Mouse (Mus musculus) neural tube, embryonic 11.5 days (tissue): ENCODE measurements around the gene Cldn14. TPM values are rescaled to one million over a fixed set of nuclear protein-coding genes. Genes with fewer than 3 reads are reported as not detected.

Experiments
- ATAC-seq: fragments of 200-750 bp; cut with Nextera tagmentation; 2 replicates; pipeline ENCODE4 v1.8.0; 2017; ENCODE audit warnings: moderate number of reproducible peaks, mild to moderate bottlenecking, moderate TSS enrichment, moderate library complexity; ENCODE audit not compliant: insufficient read depth, low FRiP score, low TSS enrichment
- DNase-seq: peaks from one replicate; pipeline ENCODE4 v3.0.0-alpha.2; 2015; ENCODE audit warnings: low spot score
- H3K27ac ChIP-seq: fragments of 300-500 bp; sonication (generic); 2 replicates; pipeline ENCODE4 v1.5.1; 2014; ENCODE audit warnings: low read depth, mild to moderate bottlenecking, low read length
- H3K27me3 ChIP-seq: fragments of 300-500 bp; sonication (generic); 2 replicates; pipeline ENCODE4 v1.6.1; 2014; ENCODE audit warnings: mild to moderate bottlenecking, low read length, mixed read lengths; ENCODE audit not compliant: control insufficient read depth, insufficient read depth
- H3K36me3 ChIP-seq: fragments of 300-500 bp; sonication (generic); 2 replicates; pipeline ENCODE4 v1.6.1; 2014; ENCODE audit warnings: mild to moderate bottlenecking, low read length, moderate library complexity, mixed read lengths; ENCODE audit not compliant: control insufficient read depth, insufficient read depth
- H3K4me1 ChIP-seq: fragments of 300-500 bp; sonication (generic); 2 replicates; pipeline ENCODE4 v1.6.1; 2014; ENCODE audit warnings: low read length, mixed read lengths; ENCODE audit not compliant: control insufficient read depth, insufficient read depth
- H3K4me2 ChIP-seq: fragments of 300-500 bp; sonication (generic); 2 replicates; pipeline ENCODE4 v1.6.1; 2014; ENCODE audit warnings: low read depth, mild to moderate bottlenecking, moderate library complexity
- H3K4me3 ChIP-seq: fragments of 300-500 bp; sonication (generic); 2 replicates; pipeline ENCODE4 v1.5.1; 2014; ENCODE audit warnings: low read depth, low read length
- H3K9ac ChIP-seq: fragments of 300-500 bp; sonication (generic); 2 replicates; pipeline ENCODE4 v1.6.1; 2014; ENCODE audit warnings: mild to moderate bottlenecking, low read length
- H3K9me3 ChIP-seq: fragments of 300-500 bp; sonication (generic); 2 replicates; pipeline ENCODE4 v1.6.1; 2016; ENCODE audit warnings: low read length; ENCODE audit not compliant: control insufficient read depth
- whole genome bisulfite sequencing: fragments of 180-500 bp; shearing (Covaris S2); extraction: QIAGEN DNeasy Blood & Tissue Kit; methylation state at CpG from one replicate; pipeline ENCODE4 v1.1.7; 2014; 5-methylcytosine and 5-hydroxymethylcytosine counted together
- polyA plus RNA-seq: library from polyadenylated mRNA; unstranded; fragments of >200 nt; fragmentation: Nextera tagmentation; extraction: Ambion mirVana; gene quantifications from 2 replicates; pipeline ENCODE4 v1.2.1, GENCODE M21; 2014

Gene Cldn14
- polyA plus RNA-seq, 1 experiment from 2014 or later: 0.52 TPM

DNA sequence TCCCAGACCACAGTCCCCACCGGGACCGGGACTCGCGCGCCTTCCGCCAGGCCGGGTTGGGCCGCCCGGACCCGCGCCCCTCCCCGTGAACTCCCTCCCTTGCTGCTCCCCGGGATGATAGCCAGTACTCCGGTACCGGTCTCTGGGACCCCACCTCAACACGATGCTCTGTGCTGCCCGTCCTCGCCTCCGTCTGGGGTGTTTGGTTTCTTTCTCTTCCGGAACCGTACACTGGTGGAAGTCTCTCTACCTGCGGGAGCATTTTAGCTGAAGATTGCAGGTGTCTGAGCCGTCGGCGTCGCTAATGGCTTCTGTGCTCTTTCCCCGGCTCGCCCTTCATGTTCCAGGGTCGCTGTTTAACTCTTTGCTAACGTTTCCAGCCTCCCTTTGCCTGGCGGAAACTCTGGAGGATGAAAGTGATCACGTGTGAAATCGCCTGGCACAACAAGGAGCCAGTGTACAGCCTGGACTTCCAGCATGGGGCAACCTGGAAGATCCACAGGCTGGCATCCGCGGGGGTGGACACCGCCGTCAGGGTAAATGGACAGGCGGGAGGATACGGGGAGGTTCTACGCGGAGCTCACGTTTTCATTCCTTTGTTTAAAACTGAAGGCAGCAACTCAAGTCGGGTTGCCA is 124.4 kb downstream of the Cldn14 start:
- Histone ChIP-seq H3K36me3 (peaks cover 3% of the 10 kb centered on the region; the same call in 1 of the 2 replicates), H3K4me3 (peak overlapping the region; percentile 59), H3K9me3 (no peaks in the 10 kb centered on the region), H3K9ac (peak overlapping the region; percentile 59), H3K4me1 (peaks cover 7% of the 10 kb centered on the region; the same call in 1 of the 2 replicates), H3K4me2 (peak overlapping the region; percentile 83), H3K27ac (no peak overlapping the region), H3K27me3 (no peaks in the 10 kb centered on the region)
- under 1% methylated on average over 43 of the region's 43 CpGs for WGBS
- ATAC-seq (peak; percentile 18; the same call in 1 of the 2 replicates), DNase-seq (peak; percentile 50)

DNA sequence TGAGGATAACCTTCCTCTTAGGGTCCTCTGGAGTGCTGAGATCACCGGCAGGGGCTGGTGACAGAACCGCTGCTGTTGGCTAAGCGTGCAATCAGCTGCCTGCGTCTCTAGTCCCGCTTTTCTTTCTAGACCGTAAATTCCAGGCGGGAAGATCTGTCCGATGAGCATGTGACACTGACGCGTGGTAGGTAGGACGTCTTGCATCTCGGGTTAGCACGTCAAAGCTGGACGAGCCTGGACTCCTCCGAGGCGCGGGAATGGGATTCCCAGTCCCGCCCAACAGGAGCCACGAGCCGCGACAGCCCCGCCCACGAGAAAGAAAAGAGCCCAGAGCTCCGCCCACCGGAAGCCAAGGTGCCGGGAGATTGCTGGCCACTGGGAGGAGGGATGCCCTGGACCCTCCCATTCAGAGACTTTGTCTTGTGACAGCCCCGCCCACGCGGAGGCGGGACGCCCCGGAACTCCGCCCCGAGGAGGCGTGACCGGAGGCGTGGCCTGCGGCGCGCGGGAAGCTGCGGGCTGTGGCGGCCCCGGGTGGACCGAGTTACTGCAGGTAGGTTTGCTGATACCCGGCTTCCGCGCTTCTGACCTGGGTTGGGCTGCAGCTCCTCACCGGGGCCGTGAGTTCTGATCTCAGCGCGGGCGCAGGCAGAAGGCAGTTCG is 125.1 kb downstream of the Cldn14 start, which contains the start of gene Chaf1b:
TSS of gene Chaf1b (plus strand) at position 479 of the 663 bp plus-strand sequence.
- Histone ChIP-seq H3K9ac (peak within 1 kb of the TSS; percentile 59), H3K27ac (no peak within 1 kb of the TSS), H3K4me1 (peaks cover 7% of the 10 kb centered on the region; the same call in 1 of the 2 replicates), H3K27me3 (no peaks in the 10 kb centered on the region), H3K36me3 (no peaks in the 10 kb centered on the region; the same call in 1 of the 2 replicates), H3K4me3 (peak within 1 kb of the TSS; percentile 59), H3K9me3 (no peaks in the 10 kb centered on the region), H3K4me2 (peak within 1 kb of the TSS; percentile 83)
- ATAC-seq (peak; percentile 87), DNase-seq (peak; percentile 99)
- WGBS: under 1% methylated on average over 54 of the region's 54 CpGs

GRCm38 (mm10) chr16:93877612-93878380 is 130.8 kb downstream of the Cldn14 start:
- H3K36me3 ChIP-seq: peaks cover 5% of the 10 kb centered on the region
- ATAC-seq: no peak
- no peak overlapping the region for H3K27ac ChIP-seq
- H3K27me3 ChIP-seq: no peaks in the 10 kb centered on the region
- no peak for DNase-seq
- no peaks in the 10 kb centered on the region for H3K4me1 ChIP-seq
- H3K4me3 ChIP-seq: no peak overlapping the region
- 95% methylated on average over 6 of the region's 6 CpGs for WGBS
- no peak overlapping the region for H3K9ac ChIP-seq
- no peak overlapping the region for H3K4me2 ChIP-seq
- H3K9me3 ChIP-seq: no peaks in the 10 kb centered on the region

DNA sequence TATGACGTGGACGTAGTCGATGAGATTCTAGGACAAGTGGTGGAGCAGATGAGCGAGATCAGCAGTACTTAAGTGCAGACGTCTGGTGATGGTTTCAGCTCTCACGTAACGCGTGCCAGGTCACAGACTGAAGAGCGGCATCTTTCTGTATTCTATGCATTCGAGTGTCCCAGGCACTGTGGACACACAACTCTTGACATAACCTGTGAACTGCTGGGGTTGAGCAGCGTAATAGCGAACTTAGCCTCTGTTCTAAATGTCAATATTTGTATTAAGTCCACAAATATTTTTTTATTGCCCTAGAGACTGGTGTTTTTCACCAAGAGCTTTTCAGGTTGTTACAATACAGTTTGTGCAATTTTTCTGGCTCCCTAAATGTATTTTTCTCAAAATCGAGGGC is 133.8 kb downstream of the Cldn14 start:
- peaks cover 10% of the 10 kb centered on the region for H3K36me3 ChIP-seq
- no peak overlapping the region for H3K4me3 ChIP-seq
- DNase-seq (no peak), ATAC-seq (no peak)
- H3K9ac ChIP-seq: no peak overlapping the region
- no peak overlapping the region for H3K27ac ChIP-seq
- no peaks in the 10 kb centered on the region for H3K27me3 ChIP-seq
- no peaks in the 10 kb centered on the region for H3K9me3 ChIP-seq
- no peak overlapping the region for H3K4me2 ChIP-seq
- no peaks in the 10 kb centered on the region for H3K4me1 ChIP-seq
- 93% methylated on average over 13 of the region's 13 CpGs for WGBS

Other genes starting within 250 kb of the Cldn14 start
- 33.4 and 34.5 TPM in 2 replicates for gene Morc3, start 176.7 kb downstream of the Cldn14 start, polyA plus RNA-seq
- 80.9 and 87.2 TPM in 2 replicates for gene Chaf1b, start 124.9 kb downstream of the Cldn14 start, polyA plus RNA-seq
- gene Sim2, start 76.1 kb upstream of the Cldn14 start, polyA plus RNA-seq: 0.16 and 0.35 TPM in 2 replicates